Mouse (Mus musculus) kidney, adult 2 months (tissue): ENCODE measurements around the gene Sap30bp.

Experiments used
- CTCF ChIP-seq: fragments of 200-500 bp; conservative IDR thresholded peaks from 2 replicates; pipeline ENCODE4 v1.5.1; 2011; ENCODE audit warnings: low read depth, mild to moderate bottlenecking, control low read depth, low read length, moderate library complexity, mixed read lengths; ENCODE audit not compliant: insufficient read depth, insufficient read length
- POLR2A ChIP-seq: fragments of 200-500 bp; IDR thresholded peaks from one replicate; pipeline ENCODE4 v1.6.1; 2011; ENCODE audit warnings: low read depth, low read length, control low read depth

DNA sequence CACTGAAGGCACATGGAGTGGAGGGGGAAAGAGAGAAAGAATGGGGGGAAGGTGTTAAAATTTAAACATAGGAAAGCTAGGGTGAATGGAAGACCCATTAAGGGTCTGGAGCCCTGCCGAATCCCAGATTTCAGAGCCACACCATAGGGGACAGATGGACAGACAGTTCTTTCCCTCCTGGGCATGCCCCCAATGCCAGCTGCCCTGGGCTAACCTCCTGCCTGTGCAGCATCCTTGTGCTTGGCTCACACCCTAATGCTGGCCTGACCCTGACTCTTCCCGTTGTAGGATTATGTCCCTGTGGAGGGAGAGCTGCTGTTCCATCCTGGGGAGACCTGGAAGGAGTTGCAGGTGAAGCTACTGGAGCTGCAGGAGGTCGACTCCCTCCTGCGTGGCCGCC is 64.6 kb downstream of the Sap30bp start:
- TF ChIP-seq POLR2A, result no peak
- no peak for TF ChIP-seq CTCF
